Mouse (Mus musculus) CH12.LX (cell line): Measurements from ENCODE around the gene Aida. TPM values are rescaled to one million over a fixed set of nuclear protein-coding genes. Genes with fewer than 3 reads are reported as not detected.
"Not testable (repeated sequence)": the region's sequence is repeated elsewhere in the genome, so short reads cannot be mapped to it uniquely, and the experiment has no call there.

Experiments used
- DNase-seq: peaks from one replicate; pipeline ENCODE4 v3.0.0-alpha.2; 2013; ENCODE audit errors: extremely low read depth
- H3K27ac ChIP-seq: 2 replicates; pipeline ENCODE4 v1.5.1; 2012; ENCODE audit warnings: low read depth, mild to moderate bottlenecking, control low read depth, moderate library complexity; ENCODE audit not compliant: insufficient read depth
- H3K27me3 ChIP-seq: replicated peaks from 2 replicates; pipeline ENCODE3; 2012; ENCODE audit warnings: inconsistent platforms
- H3K36me3 ChIP-seq, 2 experiments: replicated peaks in 1 of 2; 2 replicates each; pipeline versions ENCODE3 to v1.6.1; 2012; ENCODE audit warnings: inconsistent platforms in 1 of 2, low read length in 1 of 2, mild to moderate bottlenecking in 1 of 2, mixed read lengths in 1 of 2, moderate library complexity in 1 of 2; ENCODE audit not compliant: control insufficient read depth in 1 of 2, insufficient read depth in 1 of 2
- H3K4me1 ChIP-seq, 2 experiments: 2 replicates each; pipeline ENCODE4 v1.6.1; 2012; ENCODE audit warnings: inconsistent platforms in 1 of 2, moderate library complexity in 1 of 2; ENCODE audit not compliant: insufficient read depth in 2 of 2, control insufficient read depth in 1 of 2
- H3K4me2 ChIP-seq: 2 replicates; pipeline ENCODE4 v1.6.1; 2012; ENCODE audit warnings: low read depth, mild to moderate bottlenecking, control low read depth; ENCODE audit not compliant: poor library complexity, insufficient read depth, severe bottlenecking
- H3K4me3 ChIP-seq, 3 experiments: fragments of 150-350 bp in 1 of 3; sonication (generic) in 1 of 3; replicated peaks in 1 of 3; 2 replicates each; pipeline versions ENCODE3 to v1.5.1; 2011 to 2012; ENCODE audit warnings: low read depth in 2 of 3, low read length in 2 of 3, mild to moderate bottlenecking in 2 of 3, moderate library complexity in 2 of 3, control low read depth in 1 of 3, improper control_type of control experiment in 1 of 3, inconsistent platforms in 1 of 3, mixed read lengths in 1 of 3; ENCODE audit not compliant: poor library complexity in 1 of 3
- H3K79me2 ChIP-seq: replicated peaks from 2 replicates; pipeline ENCODE4 v1.6.1; 2012; ENCODE audit warnings: mild to moderate bottlenecking, moderate library complexity; ENCODE audit not compliant: control insufficient read depth, poor library complexity, insufficient read depth, severe bottlenecking; ENCODE audit errors: extremely low read depth
- H3K9ac ChIP-seq: 2 replicates; pipeline ENCODE4 v1.6.1; 2012; ENCODE audit warnings: low read depth, mild to moderate bottlenecking, control low read depth, moderate library complexity; ENCODE audit not compliant: insufficient read depth
- H3K9me3 ChIP-seq: replicated peaks from 2 replicates; pipeline ENCODE3; 2012; ENCODE audit warnings: low read length, inconsistent platforms, mixed read lengths
- CHD1 ChIP-seq: IDR thresholded peaks from 2 replicates; pipeline ENCODE4 v1.6.1; 2012; ENCODE audit warnings: low read depth, low read length, improper control_type of control experiment, inconsistent platforms
- CTCF ChIP-seq, 2 experiments: IDR thresholded peaks in 1 of 2; conservative IDR thresholded peaks in 1 of 2; 2 replicates each; pipeline ENCODE4 v1.5.1; 2011 to 2012; ENCODE audit warnings: low read depth in 2 of 2, low read length in 2 of 2, improper control_type of control experiment in 1 of 2, inconsistent platforms in 1 of 2, mild to moderate bottlenecking in 1 of 2, moderate library complexity in 1 of 2
- EP300 ChIP-seq: IDR thresholded peaks from 2 replicates; pipeline ENCODE4 v1.6.1; 2011; ENCODE audit warnings: low read length, improper control_type of control experiment
- IRF4 ChIP-seq: IDR thresholded peaks from 2 replicates; pipeline ENCODE4 v1.6.1; 2014; ENCODE audit warnings: low read depth, mild to moderate bottlenecking, inconsistent platforms, low read length, improper control_type of control experiment
- JUND ChIP-seq: conservative IDR thresholded peaks from 2 replicates; pipeline ENCODE4 v1.6.1; 2011; ENCODE audit warnings: low read depth, low read length, improper control_type of control experiment
- MYC ChIP-seq: IDR thresholded peaks from 2 replicates; pipeline ENCODE4 v1.6.1; 2011; ENCODE audit warnings: low read depth, mild to moderate bottlenecking, improper control_type of control experiment, low read length
- NELFE ChIP-seq: IDR thresholded peaks from 2 replicates; pipeline ENCODE4 v1.6.1; 2011; ENCODE audit warnings: low read depth, low read length, improper control_type of control experiment
- RAD21 ChIP-seq: IDR thresholded peaks from 2 replicates; pipeline ENCODE4 v1.6.1; 2011; ENCODE audit warnings: low read depth, mild to moderate bottlenecking, low read length, improper control_type of control experiment, moderate library complexity
- RCOR1 ChIP-seq: conservative IDR thresholded peaks from 2 replicates; pipeline ENCODE4 v1.6.1; 2012; ENCODE audit warnings: low read depth, mild to moderate bottlenecking, inconsistent platforms, low read length, improper control_type of control experiment
- SMC3 ChIP-seq: IDR thresholded peaks from 2 replicates; pipeline ENCODE4 v1.6.1; 2011; ENCODE audit warnings: low read depth, low read length, improper control_type of control experiment
- TBP ChIP-seq: conservative IDR thresholded peaks from 2 replicates; pipeline ENCODE4 v1.6.1; 2011; ENCODE audit warnings: low read depth, low read length, improper control_type of control experiment
- ZC3H11A ChIP-seq: IDR thresholded peaks from 2 replicates; pipeline ENCODE4 v1.6.1; 2012; ENCODE audit warnings: low read depth, mild to moderate bottlenecking, inconsistent platforms, low read length, improper control_type of control experiment
- ZNF384 ChIP-seq: IDR thresholded peaks from 2 replicates; pipeline ENCODE4 v1.6.1; 2012; ENCODE audit warnings: low read depth, low read length, improper control_type of control experiment, inconsistent platforms
- dilution Hi-C: fragments of 300-500 bp; cut with MboI; formaldehyde crosslinking; loops from 2 replicates; pipeline ENCODE4 v1.14.3; 2020; ENCODE audit warnings: low sequenced_read_pairs; ENCODE audit not compliant: extremely low pct_unique_long_range_greater_than_20kb, extremely low pct_ligation_motif_present
- in situ Hi-C: fragments of 300-500 bp; cut with MboI; formaldehyde crosslinking; loops from 3 replicates; pipeline ENCODE4 v1.14.3; 2019; ENCODE audit warnings: low sequenced_read_pairs, low pct_ligation_motif_present, low pct_unique_long_range_greater_than_20kb, mixed read lengths
- polyA plus RNA-seq: library from polyadenylated mRNA; unstranded; fragments of >175 nt; gene quantifications from 2 replicates; pipeline ENCODE4 v1.2.1, GENCODE M21; 2012; ENCODE audit warnings: low read depth; ENCODE audit not compliant: insufficient read length
- total RNA-seq, 2 experiments: library from RNA; depleted of rRNA; stranded (reverse); fragments of 300-350 nt in 1 of 2; fragments of >200 nt in 1 of 2; gene quantifications; 2 replicates each; pipeline ENCODE4 v1.2.3; 2012 to 2014

Aida gene
- total and polyA plus RNA-seq, 3 experiments = 11.0 to 45.2 (median 32.8) TPM

DNA sequence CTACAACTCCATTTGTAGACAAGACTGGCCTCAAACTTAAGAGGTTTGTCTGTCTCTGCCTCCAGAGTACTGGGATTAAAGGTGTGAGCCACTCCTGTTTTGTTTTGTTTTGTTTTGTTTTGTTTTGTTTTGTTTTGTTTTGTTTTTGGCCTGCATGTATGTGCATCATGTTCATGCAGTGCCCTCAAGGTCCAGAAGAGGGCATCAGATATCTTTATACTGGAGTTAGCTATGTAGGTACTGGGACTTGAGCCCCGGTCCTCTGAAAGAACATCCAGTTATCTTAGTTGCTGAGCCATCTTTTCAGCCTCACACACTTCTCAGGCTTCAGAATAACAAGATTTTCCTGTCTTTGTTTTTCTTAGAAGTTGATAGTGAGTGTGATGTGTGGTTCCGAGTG is 19.4 kb downstream of the Aida start:
- Histone ChIP-seq H3K4me3 (no peak overlapping the region), H3K9ac (no peak overlapping the region), H3K4me2 (no peak overlapping the region), H3K4me1 (no peaks in the 10 kb centered on the region), H3K9me3 (no peaks in the 10 kb centered on the region), H3K27ac (no peak overlapping the region), H3K27me3 (no peaks in the 10 kb centered on the region), H3K79me2 (no peaks in the 10 kb centered on the region), H3K36me3 (peaks cover 30 to 87% of the 10 kb centered on the region in 2 experiments)
- DNase-seq = peak; percentile 24
- TF ChIP-seq TBP = no peak
- TF ChIP-seq SMC3 = peak; percentile 11; the same call in 1 of the 2 replicates
- peak; percentile 15 for TF ChIP-seq RAD21
- peak in 1 of 2 experiments; percentile 47; a peak in 2 of 4 replicates for TF ChIP-seq CTCF (conservative IDR thresholded peaks at IDR 0.05 in 1 of 2, IDR thresholded peaks at IDR 0.05 in 1 of 2; ENCODE audit: low read depth in 2 of 2, low read length in 2 of 2)
- in situ Hi-C loops = no loop called here
- dilution Hi-C loops = no loop called here

DNA sequence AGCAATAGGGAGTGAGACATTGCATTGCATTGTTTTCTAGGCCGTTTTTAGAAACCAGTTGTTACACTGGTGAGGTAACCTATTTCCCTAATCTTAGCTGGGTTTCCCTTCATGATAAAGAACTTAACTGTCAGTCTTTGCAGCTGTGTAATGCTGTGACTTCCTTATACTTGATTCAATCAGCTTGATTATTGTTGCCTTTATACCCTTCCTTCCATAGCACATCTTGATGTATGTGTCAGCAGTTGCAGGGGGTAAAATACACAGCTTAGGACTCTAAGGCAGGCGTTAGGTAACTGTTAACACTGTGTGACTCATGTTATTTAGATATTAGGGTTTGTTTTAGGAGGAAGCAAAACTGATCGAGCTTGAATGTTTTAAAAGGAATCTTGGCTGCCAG is 24.3 kb downstream of the Aida start:
- H3K27me3 ChIP-seq = no peaks in the 10 kb centered on the region
- no peaks in the 10 kb centered on the region for H3K4me1 ChIP-seq
- DNase-seq = no peak
- TF ChIP-seq TBP (no peak), IRF4 (no peak), ZC3H11A (no peak), EP300 (no peak), RCOR1 (no peak), JUND (no peak), ZNF384 (no peak), CHD1 (no peak), MYC (no peak), NELFE (no peak)
- no peaks in the 10 kb centered on the region for H3K79me2 ChIP-seq
- no peak overlapping the region for H3K9ac ChIP-seq
- dilution Hi-C loops (no loop called here), in situ Hi-C loops (no loop called here)
- peaks cover 36 to 78% of the 10 kb centered on the region in 2 experiments for H3K36me3 ChIP-seq
- H3K27ac ChIP-seq = no peak overlapping the region
- H3K4me3 ChIP-seq = no peak overlapping the region
- no peak overlapping the region for H3K4me2 ChIP-seq
- peaks cover 4% of the 10 kb centered on the region for H3K9me3 ChIP-seq

GRCm38 (mm10) chr1:183322496-183322895 is 26.1 kb downstream of the Aida start:
- H3K79me2 ChIP-seq, H3K9me3 ChIP-seq, H3K4me3 ChIP-seq, H3K9ac ChIP-seq, DNase-seq, H3K27ac ChIP-seq, dilution Hi-C loops, H3K4me2 ChIP-seq, H3K4me1 ChIP-seq, H3K27me3 ChIP-seq, in situ Hi-C loops: not testable (repeated sequence)
- peaks cover 37 to 77% of the 10 kb centered on the region in 2 experiments for H3K36me3 ChIP-seq
